Mouse (Mus musculus) embryonic facial prominence, embryonic 14.5 days (tissue): Measurements from ENCODE around the gene Elmod2. TPM values are rescaled to one million over a fixed set of nuclear protein-coding genes. Genes with fewer than 3 reads are reported as not detected.

ENCODE experiments used
- ATAC-seq: fragments of 200-750 bp; cut with Nextera tagmentation; 2 replicates; pipeline ENCODE4 v1.8.0; 2017; ENCODE audit warnings: low read depth, moderate number of reproducible peaks, moderate TSS enrichment
- DNase-seq: peaks from one replicate; pipeline ENCODE4 v3.0.0-alpha.2; 2015; ENCODE audit warnings: low spot score
- H3K27ac ChIP-seq: fragments of 300-500 bp; sonication (generic); replicated peaks from 2 replicates; pipeline ENCODE4 v1.5.1; 2014; ENCODE audit warnings: low read depth, mild to moderate bottlenecking, low read length, moderate library complexity
- H3K27me3 ChIP-seq: fragments of 300-500 bp; sonication (generic); replicated peaks from 2 replicates; pipeline ENCODE4 v1.6.1; 2014; ENCODE audit warnings: low read length; ENCODE audit not compliant: control insufficient read depth, insufficient read depth
- H3K36me3 ChIP-seq: fragments of 300-500 bp; sonication (generic); 2 replicates; pipeline ENCODE4 v1.6.1; 2014; ENCODE audit warnings: low read length, mixed read lengths; ENCODE audit not compliant: control insufficient read depth, insufficient read depth
- H3K4me1 ChIP-seq: fragments of 300-500 bp; sonication (generic); 2 replicates; pipeline ENCODE4 v1.6.1; 2014; ENCODE audit warnings: antibody characterized with exemption, low read length; ENCODE audit not compliant: control insufficient read depth, insufficient read depth
- H3K4me2 ChIP-seq: fragments of 300-500 bp; sonication (generic); 2 replicates; pipeline ENCODE4 v1.6.1; 2014; ENCODE audit warnings: low read depth, mild to moderate bottlenecking, low read length, moderate library complexity, mixed read lengths
- H3K4me3 ChIP-seq: fragments of 300-500 bp; sonication (generic); 2 replicates; pipeline ENCODE4 v1.5.1; 2014; ENCODE audit warnings: low read depth, mild to moderate bottlenecking, low read length
- H3K9ac ChIP-seq: fragments of 300-500 bp; sonication (generic); 2 replicates; pipeline ENCODE4 v1.6.1; 2014; ENCODE audit warnings: low read depth, mild to moderate bottlenecking, low read length, moderate library complexity, mixed read lengths
- H3K9me3 ChIP-seq: fragments of 300-500 bp; sonication (generic); 2 replicates; pipeline ENCODE4 v1.6.1; 2016; ENCODE audit warnings: low read length; ENCODE audit not compliant: control insufficient read depth
- WGBS: fragments of 180-500 bp; shearing (Covaris S2); extraction: QIAGEN DNeasy Blood & Tissue Kit; methylation state at CpG from one replicate; pipeline ENCODE4 v1.1.7; 2014; 5-methylcytosine and 5-hydroxymethylcytosine counted together
- polyA plus RNA-seq: library from polyadenylated mRNA; unstranded; fragments of >200 nt; fragmentation: Nextera tagmentation; extraction: Ambion mirVana; gene quantifications from 2 replicates; pipeline ENCODE4 v1.2.1, GENCODE M21; 2014

Elmod2 gene
- 16.7 and 19.5 TPM in 2 replicates for polyA plus RNA-seq

- H3K27ac ChIP-seq, result peak within 1 kb of the TSS; percentile 68
Measured at GRCm38 (mm10) chr8:83331899-83332697, at the start of gene Elmod2. Gene Elmod2 (minus strand): TSS chr8:83332486.

GRCm38 (mm10) chr8:83381016-83381415 lies 48.7 kb upstream of the Elmod2 start:
- Histone ChIP-seq H3K36me3 (no peaks in the 10 kb centered on the region), H3K27me3 (no peaks in the 10 kb centered on the region), H3K4me1 (no peaks in the 10 kb centered on the region), H3K4me3 (no peak overlapping the region), H3K4me2 (no peak overlapping the region), H3K9ac (no peak overlapping the region), H3K9me3 (no peaks in the 10 kb centered on the region), H3K27ac (no peak overlapping the region)
- 77% methylated on average over 2 of the region's 2 CpGs for WGBS
- no peak for ATAC-seq
- no peak for DNase-seq

More at GRCm38 (mm10) chr8:83331899-83332697, at the start of gene Elmod2:
- H3K4me3 ChIP-seq, result peak within 1 kb of the TSS; percentile 91
- peaks cover 17% of the 10 kb centered on the region; the same call in 1 of the 2 replicates for H3K36me3 ChIP-seq
- DNase-seq (peak; percentile 98), ATAC-seq (peak; percentile 98)
- peaks cover 4% of the 10 kb centered on the region; the same call in 1 of the 2 replicates for H3K4me1 ChIP-seq
- H3K27me3 ChIP-seq, result no peaks in the 10 kb centered on the region
- under 1% methylated on average over 73 of the region's 85 CpGs for WGBS
- no peaks in the 10 kb centered on the region for H3K9me3 ChIP-seq
- H3K9ac ChIP-seq, result peak within 1 kb of the TSS; percentile 85
- H3K4me2 ChIP-seq, result peak within 1 kb of the TSS; percentile 92

- Histone ChIP-seq H3K9me3 (no peaks in the 10 kb centered on the region), H3K4me1 (no peaks in the 10 kb centered on the region), H3K4me3 (no peak overlapping the region), H3K9ac (no peak overlapping the region), H3K4me2 (no peak overlapping the region), H3K27ac (no peak overlapping the region), H3K36me3 (no peaks in the 10 kb centered on the region), H3K27me3 (no peaks in the 10 kb centered on the region)
- DNase-seq, result no peak
- WGBS, result 70% methylated on average over 4 of the region's 4 CpGs
- no peak for ATAC-seq
Measured at GRCm38 (mm10) chr8:83380141-83380540, 47.9 kb upstream of the Elmod2 start.

- H3K4me1 ChIP-seq, result no peaks in the 10 kb centered on the region
- H3K4me2 ChIP-seq, result no peak overlapping the region
- no peaks in the 10 kb centered on the region for H3K9me3 ChIP-seq
- ATAC-seq, result no peak
- no peaks in the 10 kb centered on the region for H3K27me3 ChIP-seq
- H3K27ac ChIP-seq, result no peak overlapping the region
- no peak overlapping the region for H3K9ac ChIP-seq
- H3K4me3 ChIP-seq, result no peak overlapping the region
- no peak for DNase-seq
- H3K36me3 ChIP-seq, result no peaks in the 10 kb centered on the region
Measured at GRCm38 (mm10) chr8:83377231-83377630, 44.9 kb upstream of the Elmod2 start.

- Histone ChIP-seq H3K4me2 (no peak overlapping the region), H3K27me3 (no peaks in the 10 kb centered on the region), H3K9ac (no peak overlapping the region), H3K9me3 (no peaks in the 10 kb centered on the region), H3K36me3 (no peaks in the 10 kb centered on the region), H3K4me1 (no peaks in the 10 kb centered on the region), H3K4me3 (no peak overlapping the region), H3K27ac (no peak overlapping the region)
- 39% methylated on average over 7 of the region's 7 CpGs for WGBS
- ATAC-seq (no peak), DNase-seq (peak; percentile 8)
Measured at GRCm38 (mm10) chr8:83363156-83363769, 31.0 kb upstream of the Elmod2 start.

GRCm38 (mm10) chr8:83351315-83351714 lies 19.0 kb upstream of the Elmod2 start:
- no peaks in the 10 kb centered on the region for H3K36me3 ChIP-seq
- no peak overlapping the region for H3K4me2 ChIP-seq
- H3K9me3 ChIP-seq, result no peaks in the 10 kb centered on the region
- H3K27ac ChIP-seq, result no peak overlapping the region
- no peak overlapping the region for H3K9ac ChIP-seq
- 94% methylated on average over 2 of the region's 2 CpGs for WGBS
- no peak overlapping the region for H3K4me3 ChIP-seq
- no peaks in the 10 kb centered on the region for H3K4me1 ChIP-seq
- ATAC-seq (no peak), DNase-seq (no peak)
- H3K27me3 ChIP-seq, result no peaks in the 10 kb centered on the region

GRCm38 (mm10) chr8:83348263-83348662 lies 16.0 kb upstream of the Elmod2 start, which contains the start of gene Mgat4d:
Gene Mgat4d (plus strand): TSS chr8:83348471.
- Histone ChIP-seq H3K27me3 (no peaks in the 10 kb centered on the region), H3K9me3 (no peaks in the 10 kb centered on the region), H3K4me1 (no peaks in the 10 kb centered on the region), H3K27ac (no peak within 1 kb of the TSS), H3K4me2 (no peak within 1 kb of the TSS), H3K9ac (no peak within 1 kb of the TSS), H3K4me3 (no peak within 1 kb of the TSS), H3K36me3 (no peaks in the 10 kb centered on the region)
- ATAC-seq (no peak), DNase-seq (no peak)
- 81% methylated on average over 18 of the region's 18 CpGs for WGBS

- Histone ChIP-seq H3K9me3 (no peaks in the 10 kb centered on the region), H3K4me2 (no peak overlapping the region), H3K4me3 (no peak overlapping the region), H3K4me1 (no peaks in the 10 kb centered on the region), H3K27ac (no peak overlapping the region), H3K9ac (no peak overlapping the region), H3K36me3 (no peaks in the 10 kb centered on the region), H3K27me3 (no peaks in the 10 kb centered on the region)
- peak; percentile 54 for DNase-seq
- no peak for ATAC-seq
Measured at GRCm38 (mm10) chr8:83342693-83343092, 10.4 kb upstream of the Elmod2 start.
